Mouse (Mus musculus): Measurements from ENCODE around the gene Ifitm6. TPM values are rescaled to one million over a fixed set of nuclear protein-coding genes. Genes with fewer than 3 reads are reported as not detected.

Gene Ifitm6
- polyA plus RNA-seq, 1 experiment from 2014 or later: 0.57 TPM

GRCm38 (mm10) chr7:141030390-141030789, 12.7 kb upstream of the Ifitm6 start:
- ATAC-seq: no peak
- WGBS: 37% methylated on average over 3 of the region's 3 CpGs
- H3K9ac ChIP-seq (replicated peaks; ENCODE audit: low read depth, low read length): no peak overlapping the region
- H3K4me3 ChIP-seq (replicated peaks; ENCODE audit: low read length): no peak overlapping the region
- no peaks in the 10 kb centered on the region for H3K36me3 ChIP-seq (ENCODE audit: control insufficient read depth, insufficient read depth)
- no peak overlapping the region for H3K4me2 ChIP-seq (ENCODE audit: low read length)
- H3K27ac ChIP-seq (ENCODE audit: low read length): no peak overlapping the region
- no peaks in the 10 kb centered on the region for H3K27me3 ChIP-seq (replicated peaks; ENCODE audit: control insufficient read depth, insufficient read depth, low read length)
- no peaks in the 10 kb centered on the region for H3K9me3 ChIP-seq (ENCODE audit: control insufficient read depth, low read length)
- H3K4me1 ChIP-seq (replicated peaks; ENCODE audit: control insufficient read depth, insufficient read depth, low read length): peaks cover 8% of the 10 kb centered on the region

- H3K9me3 ChIP-seq (ENCODE audit: control insufficient read depth, low read length): no peaks in the 10 kb centered on the region
Observed at GRCm38 (mm10) chr7:141028831-141029230, 11.1 kb upstream of the Ifitm6 start, which contains the start of gene Gm17387. Gm17387 (plus strand) TSS chr7:141029131.

GRCm38 (mm10) chr7:141026740-141027098, 9.0 kb upstream of the Ifitm6 start:
- Histone ChIP-seq H3K4me1 (replicated peaks; ENCODE audit: control insufficient read depth, insufficient read depth, low read length) (peaks cover 13% of the 10 kb centered on the region), H3K9me3 (ENCODE audit: control insufficient read depth, low read length) (no peaks in the 10 kb centered on the region), H3K36me3 (ENCODE audit: control insufficient read depth, insufficient read depth) (no peaks in the 10 kb centered on the region), H3K27me3 (replicated peaks; ENCODE audit: control insufficient read depth, insufficient read depth, low read length) (no peaks in the 10 kb centered on the region), H3K4me3 (replicated peaks; ENCODE audit: low read length) (no peak overlapping the region), H3K4me2 (ENCODE audit: low read length) (no peak overlapping the region), H3K27ac (ENCODE audit: low read length) (peak overlapping the region; percentile 60), H3K9ac (replicated peaks; ENCODE audit: low read depth, low read length) (no peak overlapping the region)
- 13% methylated on average over 5 of the region's 5 CpGs for WGBS
- peak; percentile 71 for ATAC-seq

More at GRCm38 (mm10) chr7:141028831-141029230, 11.1 kb upstream of the Ifitm6 start, which contains the start of gene Gm17387:
- Histone ChIP-seq H3K9ac (replicated peaks; ENCODE audit: low read depth, low read length) (no peak within 1 kb of the TSS), H3K27me3 (replicated peaks; ENCODE audit: control insufficient read depth, insufficient read depth, low read length) (no peaks in the 10 kb centered on the region), H3K4me1 (replicated peaks; ENCODE audit: control insufficient read depth, insufficient read depth, low read length) (peaks cover 13% of the 10 kb centered on the region), H3K27ac (ENCODE audit: low read length) (no peak within 1 kb of the TSS), H3K36me3 (ENCODE audit: control insufficient read depth, insufficient read depth) (no peaks in the 10 kb centered on the region), H3K4me3 (replicated peaks; ENCODE audit: low read length) (no peak within 1 kb of the TSS), H3K4me2 (ENCODE audit: low read length) (no peak within 1 kb of the TSS)
- no peak for ATAC-seq
- WGBS: 95% methylated on average over 2 of the region's 2 CpGs

GRCm38 (mm10) chr7:141026097-141026739, 8.5 kb upstream of the Ifitm6 start:
- Histone ChIP-seq H3K4me2 (ENCODE audit: low read length) (no peak overlapping the region), H3K27me3 (replicated peaks; ENCODE audit: control insufficient read depth, insufficient read depth, low read length) (no peaks in the 10 kb centered on the region), H3K9ac (replicated peaks; ENCODE audit: low read depth, low read length) (no peak overlapping the region), H3K36me3 (ENCODE audit: control insufficient read depth, insufficient read depth) (no peaks in the 10 kb centered on the region), H3K27ac (ENCODE audit: low read length) (peak overlapping the region; percentile 60), H3K4me3 (replicated peaks; ENCODE audit: low read length) (no peak overlapping the region), H3K4me1 (replicated peaks; ENCODE audit: control insufficient read depth, insufficient read depth, low read length) (peaks cover 13% of the 10 kb centered on the region), H3K9me3 (ENCODE audit: control insufficient read depth, low read length) (no peaks in the 10 kb centered on the region)
- WGBS: 3% methylated on average over 6 of the region's 6 CpGs
- peak; percentile 68 for ATAC-seq

GRCm38 (mm10) chr7:141024865-141025838, 7.4 kb upstream of the Ifitm6 start:
- Histone ChIP-seq H3K9ac (replicated peaks; ENCODE audit: low read depth, low read length) (no peak overlapping the region; the same call in 1 of the 2 replicates), H3K4me3 (replicated peaks; ENCODE audit: low read length) (no peak overlapping the region), H3K4me2 (ENCODE audit: low read length) (no peak overlapping the region), H3K36me3 (ENCODE audit: control insufficient read depth, insufficient read depth) (no peaks in the 10 kb centered on the region), H3K9me3 (ENCODE audit: control insufficient read depth, low read length) (no peaks in the 10 kb centered on the region), H3K27me3 (replicated peaks; ENCODE audit: control insufficient read depth, insufficient read depth, low read length) (no peaks in the 10 kb centered on the region), H3K4me1 (replicated peaks; ENCODE audit: control insufficient read depth, insufficient read depth, low read length) (peaks cover 13% of the 10 kb centered on the region), H3K27ac (ENCODE audit: low read length) (0 out of 2 replicates have a peak overlapping the region, but pooled peaks have one; percentile 3)
- WGBS: 8% methylated on average over 6 of the region's 6 CpGs
- peak; percentile 62 for ATAC-seq

GRCm38 (mm10) chr7:141021489-141022449, 4.0 kb upstream of the Ifitm6 start:
- H3K36me3 ChIP-seq (ENCODE audit: control insufficient read depth, insufficient read depth): no peaks in the 10 kb centered on the region
- no peak overlapping the region for H3K27ac ChIP-seq (ENCODE audit: low read length)
- H3K4me3 ChIP-seq (replicated peaks; ENCODE audit: low read length): no peak overlapping the region
- no peak for ATAC-seq
- H3K9me3 ChIP-seq (ENCODE audit: control insufficient read depth, low read length): no peaks in the 10 kb centered on the region
- H3K27me3 ChIP-seq (replicated peaks; ENCODE audit: control insufficient read depth, insufficient read depth, low read length): no peaks in the 10 kb centered on the region
- WGBS: 90% methylated on average over 14 of the region's 14 CpGs
- H3K4me1 ChIP-seq (replicated peaks; ENCODE audit: control insufficient read depth, insufficient read depth, low read length): peaks cover 13% of the 10 kb centered on the region
- H3K4me2 ChIP-seq (ENCODE audit: low read length): no peak overlapping the region
- H3K9ac ChIP-seq (replicated peaks; ENCODE audit: low read depth, low read length): no peak overlapping the region

- Histone ChIP-seq H3K4me1 (replicated peaks; ENCODE audit: control insufficient read depth, insufficient read depth, low read length) (no peaks in the 10 kb centered on the region), H3K4me3 (replicated peaks; ENCODE audit: low read length) (no peak overlapping the region), H3K27ac (ENCODE audit: low read length) (no peak overlapping the region), H3K36me3 (ENCODE audit: control insufficient read depth, insufficient read depth) (no peaks in the 10 kb centered on the region), H3K9ac (replicated peaks; ENCODE audit: low read depth, low read length) (no peak overlapping the region), H3K4me2 (ENCODE audit: low read length) (no peak overlapping the region), H3K27me3 (replicated peaks; ENCODE audit: control insufficient read depth, insufficient read depth, low read length) (no peaks in the 10 kb centered on the region), H3K9me3 (ENCODE audit: control insufficient read depth, low read length) (no peaks in the 10 kb centered on the region)
- ATAC-seq: no peak
- WGBS: 92% methylated on average over 5 of the region's 5 CpGs
Observed at GRCm38 (mm10) chr7:141019028-141019427, 1.3 kb upstream of the Ifitm6 start.

- Histone ChIP-seq H3K36me3 (ENCODE audit: control insufficient read depth, insufficient read depth) (no peaks in the 10 kb centered on the region), H3K4me2 (ENCODE audit: low read length) (no peak overlapping the region), H3K27me3 (replicated peaks; ENCODE audit: control insufficient read depth, insufficient read depth, low read length) (no peaks in the 10 kb centered on the region), H3K4me1 (replicated peaks; ENCODE audit: control insufficient read depth, insufficient read depth, low read length) (no peaks in the 10 kb centered on the region), H3K4me3 (replicated peaks; ENCODE audit: low read length) (no peak overlapping the region), H3K9ac (replicated peaks; ENCODE audit: low read depth, low read length) (no peak overlapping the region), H3K27ac (ENCODE audit: low read length) (no peak overlapping the region), H3K9me3 (ENCODE audit: control insufficient read depth, low read length) (no peaks in the 10 kb centered on the region)
- ATAC-seq: no peak
- 88% methylated on average over 10 of the region's 10 CpGs for WGBS
Observed at GRCm38 (mm10) chr7:141016707-141017697, 722 bp downstream of the Ifitm6 start.
